Mouse (Mus musculus): ENCODE data around the gene Trabd.

DNA sequence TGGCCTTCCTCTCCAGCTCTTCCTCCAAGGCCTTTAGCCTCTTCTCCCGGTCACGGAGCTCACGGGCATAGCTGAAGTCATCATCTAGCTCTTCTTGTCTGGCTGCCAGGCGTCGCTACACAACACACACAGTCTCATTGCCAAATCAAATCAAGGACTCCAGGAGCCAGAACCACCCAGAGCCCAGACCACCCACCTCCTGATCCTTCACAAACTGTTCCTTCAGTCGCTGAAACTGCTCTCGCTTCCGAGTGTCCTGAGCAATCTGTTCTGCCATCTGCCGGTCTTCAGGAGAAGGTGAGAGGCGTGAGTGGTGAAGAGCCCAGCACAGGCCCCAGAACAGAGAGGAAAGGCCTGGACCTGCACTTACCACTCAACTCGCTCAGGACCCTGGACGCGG lies 31.1 kb downstream of the Trabd start:
- no peak for TF ChIP-seq EP300 (IDR thresholded peaks at IDR 0.05; ENCODE audit: insufficient read depth, low read depth, low read length)
- TF ChIP-seq POLR2A (IDR thresholded peaks at IDR 0.05; ENCODE audit: insufficient read depth, low read depth, low read length): no peak

All from heart, adult 2 months (tissue).